Mouse (Mus musculus) kidney, embryonic 16.5 days (tissue): ENCODE results near the gene Vmn2r11. TPM values are rescaled to one million over a fixed set of nuclear protein-coding genes. Genes with fewer than 3 reads are reported as not detected.
"Not testable (repeated sequence)": the region's sequence is repeated elsewhere in the genome, so short reads cannot be mapped to it uniquely, and the experiment has no call there.

Experiments used
- ATAC-seq: fragments of 200-750 bp; cut with Nextera tagmentation; 2 replicates; pipeline ENCODE4 v1.8.0; 2017; ENCODE audit warnings: moderate TSS enrichment; ENCODE audit not compliant: low FRiP score, low TSS enrichment
- H3K27ac ChIP-seq: fragments of 300-500 bp; sonication (generic); 2 replicates; pipeline ENCODE4 v1.5.1; 2014; ENCODE audit warnings: low read length
- H3K27me3 ChIP-seq: fragments of 300-500 bp; sonication (generic); 2 replicates; pipeline ENCODE4 v1.6.1; 2014; ENCODE audit warnings: low read length, control low read depth, mixed read lengths; ENCODE audit not compliant: insufficient read depth
- H3K36me3 ChIP-seq: fragments of 300-500 bp; sonication (generic); 2 replicates; pipeline ENCODE4 v1.6.1; 2014; ENCODE audit warnings: low read length, control low read depth, mixed read lengths; ENCODE audit not compliant: insufficient read depth
- H3K4me1 ChIP-seq: fragments of 300-500 bp; sonication (generic); 2 replicates; pipeline ENCODE4 v1.6.1; 2014; ENCODE audit warnings: low read length, control low read depth, mixed read lengths; ENCODE audit not compliant: insufficient read depth
- H3K4me2 ChIP-seq: fragments of 300-500 bp; sonication (generic); replicated peaks from 2 replicates; pipeline ENCODE4 v1.6.1; 2014; ENCODE audit warnings: low read depth, low read length
- H3K4me3 ChIP-seq: fragments of 300-500 bp; sonication (generic); 2 replicates; pipeline ENCODE4 v1.5.1; 2014; ENCODE audit warnings: mild to moderate bottlenecking, low read length
- H3K9ac ChIP-seq: fragments of 300-500 bp; sonication (generic); replicated peaks from 2 replicates; pipeline ENCODE4 v1.6.1; 2014; ENCODE audit warnings: low read length
- H3K9me3 ChIP-seq: fragments of 300-500 bp; sonication (generic); 2 replicates; pipeline ENCODE4 v1.6.1; 2016; ENCODE audit warnings: low read length, control low read depth
- WGBS: fragments of 180-500 bp; shearing (Covaris S2); extraction: QIAGEN DNeasy Blood & Tissue Kit; methylation state at CpG from one replicate; pipeline ENCODE4 v1.1.7; 2014; 5-methylcytosine and 5-hydroxymethylcytosine counted together
- polyA plus RNA-seq: library from polyadenylated mRNA; unstranded; fragments of >200 nt; fragmentation: Nextera tagmentation; extraction: Ambion mirVana; gene quantifications from 2 replicates; pipeline ENCODE4 v1.2.1, GENCODE M21; 2015

Vmn2r11 gene
- polyA plus RNA-seq = not detected in 2 replicates

DNA sequence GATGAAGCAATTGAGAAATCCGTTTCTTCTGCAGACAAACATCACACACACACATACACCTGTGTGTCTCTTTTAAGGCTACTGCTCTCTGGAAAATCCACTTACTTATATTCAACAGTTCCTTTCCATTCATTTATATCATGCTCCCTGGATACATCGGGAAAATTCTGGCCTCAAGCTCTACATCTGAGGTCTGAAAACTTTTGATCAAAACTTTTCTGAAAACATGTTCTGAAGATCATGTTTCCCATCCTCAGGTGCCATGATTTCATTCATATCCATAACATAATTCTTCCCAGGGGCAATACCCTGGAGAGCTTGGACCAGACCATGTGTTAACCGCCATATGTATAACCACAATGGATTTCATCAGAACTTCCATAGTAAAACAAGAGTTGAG, at the start of gene Vmn2r11:
Gene Vmn2r11, minus strand, starts transcription at position 101 of the 400 bp plus-strand sequence.
- H3K27me3 ChIP-seq, H3K9me3 ChIP-seq, H3K4me2 ChIP-seq, H3K4me3 ChIP-seq, ATAC-seq, H3K36me3 ChIP-seq, H3K27ac ChIP-seq, H3K4me1 ChIP-seq, H3K9ac ChIP-seq: not testable (repeated sequence)
- WGBS = 88% methylated on average over 3 of the region's 3 CpGs

DNA sequence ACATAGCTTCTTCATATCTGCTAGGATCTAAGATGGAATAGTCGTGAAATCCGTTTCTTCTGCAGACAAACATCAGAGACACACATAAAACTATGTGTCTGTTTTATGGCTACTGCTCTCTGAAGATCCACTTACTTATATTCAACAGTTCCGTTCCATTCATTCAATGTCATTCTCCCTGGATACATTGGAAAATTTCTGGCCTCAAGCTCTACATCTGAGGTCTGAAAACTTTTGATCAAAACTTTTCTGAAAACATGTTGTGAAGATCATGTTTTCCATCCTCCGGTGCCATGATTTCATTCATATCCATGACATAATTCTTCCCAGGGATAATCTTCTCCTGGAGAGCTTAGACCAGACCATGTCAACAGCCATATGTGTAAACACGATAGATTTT, 38.5 kb upstream of the Vmn2r11 start, which contains the start of gene Vmn2r12:
Gene Vmn2r12, minus strand, starts transcription at position 101 of the 400 bp plus-strand sequence.
- H3K27me3 ChIP-seq = not testable (repeated sequence)
- WGBS = 85% methylated on average over 5 of the region's 5 CpGs

DNA sequence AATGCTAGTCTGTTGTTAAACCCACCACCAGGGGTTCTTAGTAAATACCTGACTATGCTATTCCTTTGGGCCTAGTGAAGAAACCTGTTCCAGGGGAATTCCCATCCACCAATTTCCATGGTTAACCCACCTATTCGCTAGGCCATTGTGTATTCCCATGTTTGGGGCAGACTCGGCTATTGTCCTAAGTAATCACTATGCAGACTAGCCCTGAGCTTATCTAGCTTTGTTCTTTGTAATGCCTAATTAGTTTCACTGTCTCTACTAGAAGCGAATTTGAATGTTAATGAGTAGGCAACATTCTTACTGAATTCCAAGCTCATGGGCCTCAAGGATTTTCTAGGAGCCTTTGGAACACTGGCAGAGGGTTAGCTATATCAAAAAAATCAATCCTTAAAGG, 37.1 kb upstream of the Vmn2r11 start:
- H3K4me1 ChIP-seq, ATAC-seq, H3K4me3 ChIP-seq, H3K9ac ChIP-seq, H3K4me2 ChIP-seq, H3K27ac ChIP-seq, H3K36me3 ChIP-seq, H3K9me3 ChIP-seq, H3K27me3 ChIP-seq: not testable (repeated sequence)
- WGBS = 80% methylated on average over 3 of the region's 3 CpGs

More for the DNA sequence above, 38.5 kb upstream of the Vmn2r11 start, which contains the start of gene Vmn2r12:
- H3K4me3 ChIP-seq, H3K9me3 ChIP-seq, ATAC-seq, H3K27ac ChIP-seq, H3K4me2 ChIP-seq, H3K4me1 ChIP-seq, H3K36me3 ChIP-seq, H3K9ac ChIP-seq: not testable (repeated sequence)

- 44% methylated on average over 4 of the region's 4 CpGs for WGBS
- H3K9ac ChIP-seq, H3K4me1 ChIP-seq, H3K36me3 ChIP-seq, ATAC-seq, H3K4me3 ChIP-seq, H3K27ac ChIP-seq, H3K9me3 ChIP-seq, H3K27me3 ChIP-seq, H3K4me2 ChIP-seq: not testable (repeated sequence)
These were observed 12.6 kb upstream of the Vmn2r11 start for GRCm38 (mm10) chr5:109072016-109072415.

- H3K27me3 ChIP-seq = no peaks in the 10 kb centered on the region
- H3K4me1 ChIP-seq = no peaks in the 10 kb centered on the region
- no peak overlapping the region for H3K9ac ChIP-seq
- no peak for ATAC-seq
- no peaks in the 10 kb centered on the region for H3K36me3 ChIP-seq
- no peaks in the 10 kb centered on the region for H3K9me3 ChIP-seq
- H3K4me3 ChIP-seq = no peak overlapping the region
- WGBS = 82% methylated on average over 1 of the region's 1 CpGs
- H3K27ac ChIP-seq = no peak overlapping the region
- H3K4me2 ChIP-seq = no peak overlapping the region
These were observed 4.1 kb downstream of the Vmn2r11 start for GRCm38 (mm10) chr5:109055286-109055685.

- H3K4me1 ChIP-seq = no peaks in the 10 kb centered on the region
- H3K9ac ChIP-seq = no peak overlapping the region
- ATAC-seq = no peak
- H3K27me3 ChIP-seq = no peaks in the 10 kb centered on the region
- no peaks in the 10 kb centered on the region for H3K36me3 ChIP-seq
- no peak overlapping the region for H3K27ac ChIP-seq
- H3K4me3 ChIP-seq = no peak overlapping the region
- no peaks in the 10 kb centered on the region for H3K9me3 ChIP-seq
- no peak overlapping the region for H3K4me2 ChIP-seq
These were observed 26.8 kb downstream of the Vmn2r11 start for GRCm38 (mm10) chr5:109032591-109032990.

- H3K9me3 ChIP-seq, H3K4me3 ChIP-seq, H3K36me3 ChIP-seq, H3K4me2 ChIP-seq, ATAC-seq, H3K27ac ChIP-seq, H3K4me1 ChIP-seq, H3K27me3 ChIP-seq, H3K9ac ChIP-seq: not testable (repeated sequence)
These were observed 52.9 kb downstream of the Vmn2r11 start, which contains the start of gene Vmn2r10 for GRCm38 (mm10) chr5:109006427-109006826. TSS of gene Vmn2r10 (minus strand) at chr5:109006527.

Other genes with a start within 250 kb of the Vmn2r11 start
- gene Vmn2r9, start 207.0 kb downstream of the Vmn2r11 start, polyA plus RNA-seq = not detected in 2 replicates
- gene Vmn2r10, start 53.0 kb downstream of the Vmn2r11 start, polyA plus RNA-seq = not detected in 2 replicates
- gene Vmn2r12, start 38.4 kb upstream of the Vmn2r11 start, polyA plus RNA-seq = not detected in 2 replicates
- not detected in 2 replicates for gene Vmn2r13, start 132.6 kb upstream of the Vmn2r11 start, polyA plus RNA-seq
- gene Vmn2r14, start 165.1 kb upstream of the Vmn2r11 start, polyA plus RNA-seq = not detected in 2 replicates
- not detected in 2 replicates for gene Vmn2r15, start 238.1 kb upstream of the Vmn2r11 start, polyA plus RNA-seq